Mouse (Mus musculus) layer of hippocampus, adult 9-10 months (tissue): ENCODE results near the gene Alyref2.
A peak's percentile ranks its signal among the peaks of the same experiment; 100 is the strongest.
"Not testable (repeated sequence)": the region's sequence is repeated elsewhere in the genome, so short reads cannot be mapped to it uniquely, and the experiment has no call there.

Experiments used
- DNase-seq: peaks from one replicate; pipeline ENCODE4 v3.0.0; 2022; ENCODE audit warnings: low spot score

Gene Alyref2

GRCm38 (mm10) chr1:171503250-171503591, at the start of gene Alyref2:
TSS of gene Alyref2 (plus strand) at chr1:171503478.
- DNase-seq: peak; percentile 97

GRCm38 (mm10) chr1:171454926-171455325, 48.4 kb upstream of the Alyref2 start:
- DNase-seq: no peak

GRCm38 (mm10) chr1:171457568-171457967, 45.7 kb upstream of the Alyref2 start:
- DNase-seq: no peak

GRCm38 (mm10) chr1:171459791-171460190, 43.5 kb upstream of the Alyref2 start:
- DNase-seq: no peak

GRCm38 (mm10) chr1:171460551-171461503, 42.5 kb upstream of the Alyref2 start:
- no peak for DNase-seq

- DNase-seq: no peak
These were observed 40.1 kb upstream of the Alyref2 start for GRCm38 (mm10) chr1:171463133-171463532.

GRCm38 (mm10) chr1:171465749-171466412, 37.4 kb upstream of the Alyref2 start:
- no peak for DNase-seq

- DNase-seq: no peak
These were observed 36.7 kb upstream of the Alyref2 start for GRCm38 (mm10) chr1:171466565-171466964.

- DNase-seq: no peak
These were observed 33.6 kb upstream of the Alyref2 start for GRCm38 (mm10) chr1:171469678-171470077.

- peak; percentile 45 for DNase-seq
These were observed 32.9 kb upstream of the Alyref2 start for GRCm38 (mm10) chr1:171470371-171470871.

- DNase-seq: no peak
These were observed 32.4 kb upstream of the Alyref2 start for GRCm38 (mm10) chr1:171470896-171471295.

GRCm38 (mm10) chr1:171471452-171471851, 31.8 kb upstream of the Alyref2 start:
- no peak for DNase-seq

- not testable (repeated sequence) for DNase-seq
These were observed 31.3 kb upstream of the Alyref2 start for GRCm38 (mm10) chr1:171471941-171472340.

- DNase-seq: no peak
These were observed 29.8 kb upstream of the Alyref2 start for GRCm38 (mm10) chr1:171473506-171473905.

- no peak for DNase-seq
These were observed 29.2 kb upstream of the Alyref2 start for GRCm38 (mm10) chr1:171473920-171474640.

- no peak for DNase-seq
These were observed 26.2 kb upstream of the Alyref2 start for GRCm38 (mm10) chr1:171477123-171477522.

GRCm38 (mm10) chr1:171477758-171478545, 25.3 kb upstream of the Alyref2 start:
- no peak for DNase-seq

- DNase-seq: peak; percentile 79
These were observed 24.3 kb upstream of the Alyref2 start for GRCm38 (mm10) chr1:171478968-171479367.

GRCm38 (mm10) chr1:171494241-171494640, 9.0 kb upstream of the Alyref2 start:
- DNase-seq: no peak

GRCm38 (mm10) chr1:171495371-171495770, 7.9 kb upstream of the Alyref2 start:
- no peak for DNase-seq

- no peak for DNase-seq
These were observed 3.4 kb upstream of the Alyref2 start for GRCm38 (mm10) chr1:171499856-171500255.
